Mouse (Mus musculus): ENCODE measurements around the gene Igf2bp3. TPM values are rescaled to one million over a fixed set of nuclear protein-coding genes. Genes with fewer than 3 reads are reported as not detected.
A peak's percentile ranks its signal among the peaks of the same experiment; 100 is the strongest.

Gene Igf2bp3
- total RNA-seq, 2 experiments from 2014 or later, result not detected

- no peak for ATAC-seq (replicated peaks; ENCODE audit: low FRiP score, poor library complexity, severe bottlenecking)
Measured at GRCm38 (mm10) chr6:49097596-49098110, 117.1 kb downstream of the Igf2bp3 start.

GRCm38 (mm10) chr6:49096933-49097461 is 117.8 kb downstream of the Igf2bp3 start:
- ATAC-seq (replicated peaks; ENCODE audit: low FRiP score, poor library complexity, severe bottlenecking), result no peak

GRCm38 (mm10) chr6:49096421-49096820 is 118.3 kb downstream of the Igf2bp3 start:
- ATAC-seq (replicated peaks; ENCODE audit: low FRiP score, poor library complexity, severe bottlenecking), result no peak

- ATAC-seq (replicated peaks; ENCODE audit: low FRiP score, poor library complexity, severe bottlenecking), result no peak
Measured at GRCm38 (mm10) chr6:49094968-49095367, 119.8 kb downstream of the Igf2bp3 start.

- no peak for ATAC-seq (replicated peaks; ENCODE audit: low FRiP score, poor library complexity, severe bottlenecking)
Measured at GRCm38 (mm10) chr6:49083008-49083407, 131.7 kb downstream of the Igf2bp3 start.

- ATAC-seq (replicated peaks; ENCODE audit: low FRiP score, poor library complexity, severe bottlenecking), result no peak
Measured at GRCm38 (mm10) chr6:49079313-49079712, 135.4 kb downstream of the Igf2bp3 start.

- ATAC-seq (replicated peaks; ENCODE audit: low FRiP score, poor library complexity, severe bottlenecking), result no peak
Measured at GRCm38 (mm10) chr6:49077894-49078293, 136.9 kb downstream of the Igf2bp3 start.

- peak; percentile 24; the same call in 1 of the 2 replicates for ATAC-seq (replicated peaks; ENCODE audit: low FRiP score, poor library complexity, severe bottlenecking)
Measured at GRCm38 (mm10) chr6:49074117-49074490, 140.7 kb downstream of the Igf2bp3 start.

- peak; percentile 99 for ATAC-seq (replicated peaks; ENCODE audit: low FRiP score, poor library complexity, severe bottlenecking)
Measured at GRCm38 (mm10) chr6:49073304-49074116, 141.2 kb downstream of the Igf2bp3 start, which contains the start of gene Malsu1. TSS of gene Malsu1 (plus strand) at chr6:49073795.

GRCm38 (mm10) chr6:49068361-49068760 is 146.4 kb downstream of the Igf2bp3 start:
- no peak for ATAC-seq (replicated peaks; ENCODE audit: low FRiP score, poor library complexity, severe bottlenecking)

GRCm38 (mm10) chr6:49057053-49058021 is 157.4 kb downstream of the Igf2bp3 start:
- ATAC-seq (replicated peaks; ENCODE audit: low FRiP score, poor library complexity, severe bottlenecking), result peak; percentile 77

- no peak for ATAC-seq (replicated peaks; ENCODE audit: low FRiP score, poor library complexity, severe bottlenecking)
Measured at GRCm38 (mm10) chr6:49056009-49056408, 158.7 kb downstream of the Igf2bp3 start.

GRCm38 (mm10) chr6:49055256-49055733 is 159.5 kb downstream of the Igf2bp3 start:
- no peak for ATAC-seq (replicated peaks; ENCODE audit: low FRiP score, poor library complexity, severe bottlenecking)

GRCm38 (mm10) chr6:49052191-49052590 is 162.6 kb downstream of the Igf2bp3 start:
- ATAC-seq (replicated peaks; ENCODE audit: low FRiP score, poor library complexity, severe bottlenecking), result no peak

GRCm38 (mm10) chr6:49050677-49051410 is 163.9 kb downstream of the Igf2bp3 start:
- no peak for ATAC-seq (replicated peaks; ENCODE audit: low FRiP score, poor library complexity, severe bottlenecking)

- ATAC-seq (replicated peaks; ENCODE audit: low FRiP score, poor library complexity, severe bottlenecking), result no peak
Measured at GRCm38 (mm10) chr6:49048395-49048794, 166.4 kb downstream of the Igf2bp3 start.

GRCm38 (mm10) chr6:49047848-49048247 is 166.9 kb downstream of the Igf2bp3 start:
- ATAC-seq (replicated peaks; ENCODE audit: low FRiP score, poor library complexity, severe bottlenecking), result no peak

GRCm38 (mm10) chr6:49046976-49047375 is 167.8 kb downstream of the Igf2bp3 start:
- no peak for ATAC-seq (replicated peaks; ENCODE audit: low FRiP score, poor library complexity, severe bottlenecking)

GRCm38 (mm10) chr6:49046502-49046901 is 168.3 kb downstream of the Igf2bp3 start:
- ATAC-seq (replicated peaks; ENCODE audit: low FRiP score, poor library complexity, severe bottlenecking), result no peak
